Mouse (Mus musculus): ENCODE measurements at regions not wholly inside any gene's neighbourhood (a gene's known extent, or its start where the extent isn't known, plus 50 kb on each side); places are given as distances from the start of the nearest gene placed in this dataset.

- DNase-seq = no peak
Observed at GRCm38 (mm10) chr1:100551293-100551692, 778.7 kb downstream of the Cntnap5b start.

DNA sequence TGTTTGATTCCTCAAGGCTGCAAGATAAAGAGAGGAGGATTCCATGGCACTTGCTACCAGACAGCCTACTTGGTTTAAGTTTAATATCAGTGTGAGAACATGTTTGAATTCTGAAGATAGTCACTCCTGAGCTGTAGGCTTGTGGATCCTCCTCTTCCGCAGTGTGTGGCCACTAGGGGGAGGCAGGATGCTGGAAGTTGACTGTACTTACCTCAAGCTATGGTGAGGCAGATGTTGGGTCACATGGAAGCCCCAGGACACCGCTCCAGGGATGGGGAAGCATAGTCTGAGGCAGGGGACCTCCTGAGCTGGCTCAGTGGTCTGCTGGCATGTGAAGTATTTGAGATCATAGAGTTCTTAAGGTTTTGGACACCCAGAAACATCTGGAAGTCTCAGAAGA is 784.4 kb downstream of the Cntnap5b start:
- peak; percentile 4 for DNase-seq
